Mouse (Mus musculus): Measurements from ENCODE around the gene Nsun4. TPM values are rescaled to one million over a fixed set of nuclear protein-coding genes. Genes with fewer than 3 reads are reported as not detected.
A peak's percentile ranks its signal among the peaks of the same experiment; 100 is the strongest.

Gene Nsun4
- polyA plus RNA-seq, 1 experiment from 2014 or later: 11.9 TPM

DNA sequence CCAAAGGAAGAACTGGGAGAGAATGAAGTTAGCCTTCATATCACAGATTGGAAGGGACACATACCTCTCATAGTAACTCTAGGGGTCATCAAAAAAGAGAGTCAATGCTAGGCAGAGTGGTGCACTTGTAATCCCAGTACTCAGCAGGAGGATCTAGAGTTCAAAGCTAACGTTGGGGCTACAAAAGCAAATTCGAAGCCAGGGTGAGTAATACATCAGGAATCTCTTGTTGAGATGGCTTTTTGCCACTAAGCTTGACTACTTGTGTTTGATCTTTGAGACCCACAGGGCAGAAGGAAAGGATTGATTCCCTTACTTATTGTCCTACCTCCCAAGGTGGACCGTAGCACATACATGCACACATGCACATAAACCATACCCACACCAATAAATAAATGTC, 4.5 kb downstream of the Nsun4 start:
- ATAC-seq: no peak
- Histone ChIP-seq H3K4me2 (ENCODE audit: low read length) (no peak overlapping the region), H3K27me3 (replicated peaks; ENCODE audit: control insufficient read depth, insufficient read depth, low read length) (no peaks in the 10 kb centered on the region), H3K27ac (ENCODE audit: low read depth, low read length) (no peak overlapping the region), H3K36me3 (ENCODE audit: control insufficient read depth, insufficient read depth, low read length) (no peaks in the 10 kb centered on the region), H3K9ac (ENCODE audit: low read depth, low read length) (no peak overlapping the region), H3K9me3 (ENCODE audit: control insufficient read depth, low read length) (no peaks in the 10 kb centered on the region), H3K4me3 (ENCODE audit: low read length) (no peak overlapping the region), H3K4me1 (ENCODE audit: control insufficient read depth, insufficient read depth, low read depth, low read length) (peaks cover 8% of the 10 kb centered on the region; the same call in 1 of the 2 replicates)
- 83% methylated on average over 3 of the region's 3 CpGs for WGBS

- WGBS: 81% methylated on average over 7 of the region's 7 CpGs
- no peak for ATAC-seq
- Histone ChIP-seq H3K27me3 (replicated peaks; ENCODE audit: control insufficient read depth, insufficient read depth, low read length) (no peaks in the 10 kb centered on the region), H3K9ac (ENCODE audit: low read depth, low read length) (no peak overlapping the region), H3K4me3 (ENCODE audit: low read length) (no peak overlapping the region), H3K27ac (ENCODE audit: low read depth, low read length) (no peak overlapping the region), H3K4me1 (ENCODE audit: control insufficient read depth, insufficient read depth, low read depth, low read length) (peaks cover 7% of the 10 kb centered on the region; the same call in 1 of the 2 replicates), H3K36me3 (ENCODE audit: control insufficient read depth, insufficient read depth, low read length) (no peaks in the 10 kb centered on the region), H3K9me3 (ENCODE audit: control insufficient read depth, low read length) (no peaks in the 10 kb centered on the region), H3K4me2 (ENCODE audit: low read length) (no peak overlapping the region)
Measured at GRCm38 (mm10) chr4:116048130-116048920, 5.4 kb downstream of the Nsun4 start.

GRCm38 (mm10) chr4:116047681-116048080, 6.0 kb downstream of the Nsun4 start:
- no peak overlapping the region for H3K4me2 ChIP-seq (ENCODE audit: low read length)
- WGBS: 94% methylated on average over 1 of the region's 1 CpGs
- no peaks in the 10 kb centered on the region for H3K27me3 ChIP-seq (replicated peaks; ENCODE audit: control insufficient read depth, insufficient read depth, low read length)
- peaks cover 3% of the 10 kb centered on the region; the same call in 1 of the 2 replicates for H3K4me1 ChIP-seq (ENCODE audit: control insufficient read depth, insufficient read depth, low read depth, low read length)
- H3K9me3 ChIP-seq (ENCODE audit: control insufficient read depth, low read length): no peaks in the 10 kb centered on the region
- ATAC-seq: no peak
- H3K27ac ChIP-seq (ENCODE audit: low read depth, low read length): no peak overlapping the region
- H3K36me3 ChIP-seq (ENCODE audit: control insufficient read depth, insufficient read depth, low read length): no peaks in the 10 kb centered on the region
- H3K4me3 ChIP-seq (ENCODE audit: low read length): no peak overlapping the region
- no peak overlapping the region for H3K9ac ChIP-seq (ENCODE audit: low read depth, low read length)

- no peaks in the 10 kb centered on the region for H3K36me3 ChIP-seq (ENCODE audit: control insufficient read depth, insufficient read depth, low read length)
- H3K27me3 ChIP-seq (replicated peaks; ENCODE audit: control insufficient read depth, insufficient read depth, low read length): no peaks in the 10 kb centered on the region
- no peak overlapping the region for H3K4me3 ChIP-seq (ENCODE audit: low read length)
- no peak overlapping the region for H3K9ac ChIP-seq (ENCODE audit: low read depth, low read length)
- no peak for ATAC-seq
- 98% methylated on average over 2 of the region's 2 CpGs for WGBS
- no peaks in the 10 kb centered on the region for H3K9me3 ChIP-seq (ENCODE audit: control insufficient read depth, low read length)
- H3K4me1 ChIP-seq (ENCODE audit: control insufficient read depth, insufficient read depth, low read depth, low read length): no peaks in the 10 kb centered on the region
- no peak overlapping the region for H3K4me2 ChIP-seq (ENCODE audit: low read length)
- no peak overlapping the region for H3K27ac ChIP-seq (ENCODE audit: low read depth, low read length)
Measured at GRCm38 (mm10) chr4:116046604-116047003, 7.1 kb downstream of the Nsun4 start.

DNA sequence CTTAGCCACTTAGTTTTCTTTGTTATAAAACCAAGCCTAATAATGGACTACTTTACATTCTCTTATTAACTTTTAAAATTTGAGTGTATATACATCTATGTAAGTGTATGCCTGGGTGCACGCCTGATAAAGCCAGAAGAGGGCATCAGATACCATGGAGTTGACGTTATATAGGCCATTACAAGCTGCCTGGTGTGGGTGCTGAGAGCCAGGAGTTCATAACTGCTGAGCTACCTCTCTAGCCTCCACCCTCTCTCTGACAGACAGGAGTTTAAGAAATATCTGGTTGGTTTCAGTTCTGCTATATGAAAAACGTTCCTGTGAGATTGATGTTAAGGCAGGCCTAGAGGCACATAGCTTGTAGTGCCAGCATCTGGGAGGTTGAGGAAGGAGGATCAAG, 11.5 kb downstream of the Nsun4 start:
- whole genome bisulfite sequencing: 85% methylated on average over 3 of the region's 3 CpGs
- ATAC-seq: no peak
- Histone ChIP-seq H3K4me3 (ENCODE audit: low read length) (no peak overlapping the region), H3K27ac (ENCODE audit: low read depth, low read length) (no peak overlapping the region), H3K9ac (ENCODE audit: low read depth, low read length) (no peak overlapping the region), H3K36me3 (ENCODE audit: control insufficient read depth, insufficient read depth, low read length) (no peaks in the 10 kb centered on the region), H3K27me3 (replicated peaks; ENCODE audit: control insufficient read depth, insufficient read depth, low read length) (no peaks in the 10 kb centered on the region), H3K4me1 (ENCODE audit: control insufficient read depth, insufficient read depth, low read depth, low read length) (no peaks in the 10 kb centered on the region), H3K4me2 (ENCODE audit: low read length) (no peak overlapping the region), H3K9me3 (ENCODE audit: control insufficient read depth, low read length) (no peaks in the 10 kb centered on the region)

DNA sequence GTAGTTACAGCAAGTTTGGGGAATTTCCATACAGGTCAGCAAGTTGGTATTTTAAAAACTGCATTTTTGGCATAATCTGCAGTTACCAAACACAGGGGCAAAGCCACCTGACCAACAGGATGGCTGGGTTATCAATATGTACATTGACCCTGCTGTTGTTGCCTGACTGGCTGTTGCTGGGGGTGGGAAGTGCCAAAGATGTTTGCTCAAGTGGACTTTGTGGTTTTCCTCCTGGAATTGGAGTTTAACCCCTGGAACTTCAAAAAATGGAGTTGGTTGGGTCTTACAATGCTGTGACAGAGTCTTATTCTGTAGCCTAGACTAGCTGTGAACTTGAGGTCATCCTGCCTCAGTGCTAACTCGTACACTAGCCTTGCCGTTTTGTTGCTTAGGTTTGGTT, 13.2 kb downstream of the Nsun4 start:
- Histone ChIP-seq H3K27me3 (replicated peaks; ENCODE audit: control insufficient read depth, insufficient read depth, low read length) (no peaks in the 10 kb centered on the region), H3K9me3 (ENCODE audit: control insufficient read depth, low read length) (no peaks in the 10 kb centered on the region), H3K4me2 (ENCODE audit: low read length) (no peak overlapping the region), H3K9ac (ENCODE audit: low read depth, low read length) (no peak overlapping the region), H3K36me3 (ENCODE audit: control insufficient read depth, insufficient read depth, low read length) (no peaks in the 10 kb centered on the region), H3K4me3 (ENCODE audit: low read length) (no peak overlapping the region), H3K4me1 (ENCODE audit: control insufficient read depth, insufficient read depth, low read depth, low read length) (no peaks in the 10 kb centered on the region), H3K27ac (ENCODE audit: low read depth, low read length) (no peak overlapping the region)
- ATAC-seq: no peak
- 89% methylated on average over 2 of the region's 2 CpGs for WGBS

DNA sequence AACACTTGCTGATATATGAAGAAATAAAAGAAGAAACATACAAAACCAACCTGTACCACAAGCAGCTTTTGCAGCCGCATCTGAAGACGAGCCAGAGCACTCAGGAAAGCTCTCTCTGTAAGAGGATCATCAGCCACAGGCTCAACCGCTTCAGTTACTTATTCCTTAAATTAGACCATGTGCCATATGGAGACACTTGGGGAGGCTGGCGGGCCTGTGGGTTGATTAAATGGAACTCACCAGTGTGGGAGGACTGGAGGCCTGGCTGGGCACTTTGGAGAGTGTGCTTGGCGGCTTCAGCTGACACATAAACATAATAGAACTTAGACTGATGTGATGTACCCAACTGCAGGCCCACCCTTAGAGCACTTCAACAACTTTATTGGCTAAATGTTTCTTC, 20.3 kb downstream of the Nsun4 start:
- Histone ChIP-seq H3K9me3 (ENCODE audit: control insufficient read depth, low read length) (no peaks in the 10 kb centered on the region), H3K27me3 (replicated peaks; ENCODE audit: control insufficient read depth, insufficient read depth, low read length) (no peaks in the 10 kb centered on the region), H3K9ac (ENCODE audit: low read depth, low read length) (no peak overlapping the region), H3K27ac (ENCODE audit: low read depth, low read length) (no peak overlapping the region), H3K4me1 (ENCODE audit: control insufficient read depth, insufficient read depth, low read depth, low read length) (no peaks in the 10 kb centered on the region), H3K4me2 (ENCODE audit: low read length) (no peak overlapping the region), H3K4me3 (ENCODE audit: low read length) (no peak overlapping the region), H3K36me3 (ENCODE audit: control insufficient read depth, insufficient read depth, low read length) (no peaks in the 10 kb centered on the region)
- no peak for ATAC-seq
- WGBS: 92% methylated on average over 5 of the region's 5 CpGs

- Histone ChIP-seq H3K36me3 (ENCODE audit: control insufficient read depth, insufficient read depth, low read length) (no peaks in the 10 kb centered on the region), H3K27ac (ENCODE audit: low read depth, low read length) (no peak overlapping the region), H3K9me3 (ENCODE audit: control insufficient read depth, low read length) (no peaks in the 10 kb centered on the region), H3K4me2 (ENCODE audit: low read length) (no peak overlapping the region), H3K4me3 (ENCODE audit: low read length) (no peak overlapping the region), H3K27me3 (replicated peaks; ENCODE audit: control insufficient read depth, insufficient read depth, low read length) (no peaks in the 10 kb centered on the region), H3K9ac (ENCODE audit: low read depth, low read length) (no peak overlapping the region), H3K4me1 (ENCODE audit: control insufficient read depth, insufficient read depth, low read depth, low read length) (no peaks in the 10 kb centered on the region)
- no peak for ATAC-seq
- WGBS: 92% methylated on average over 9 of the region's 9 CpGs
Measured at GRCm38 (mm10) chr4:116032906-116033305, 20.8 kb downstream of the Nsun4 start.

GRCm38 (mm10) chr4:116017902-116018746, 35.6 kb downstream of the Nsun4 start, which contains the start of gene Faah:
Faah (minus strand) TSS chr4:116017926.
- 7% methylated on average over 18 of the region's 18 CpGs for WGBS
- Histone ChIP-seq H3K27me3 (replicated peaks; ENCODE audit: control insufficient read depth, insufficient read depth, low read length) (peaks cover 7% of the 10 kb centered on the region), H3K9me3 (ENCODE audit: control insufficient read depth, low read length) (no peaks in the 10 kb centered on the region), H3K36me3 (ENCODE audit: control insufficient read depth, insufficient read depth, low read length) (no peaks in the 10 kb centered on the region), H3K4me2 (ENCODE audit: low read length) (peak within 1 kb of the TSS; percentile 95), H3K4me1 (ENCODE audit: control insufficient read depth, insufficient read depth, low read depth, low read length) (peaks cover 4% of the 10 kb centered on the region), H3K9ac (ENCODE audit: low read depth, low read length) (peak within 1 kb of the TSS; percentile 89), H3K4me3 (ENCODE audit: low read length) (peak within 1 kb of the TSS; percentile 82), H3K27ac (ENCODE audit: low read depth, low read length) (peak within 1 kb of the TSS; percentile 80)
- no peak; the same call in 1 of the 2 replicates for ATAC-seq

All from hindbrain, embryonic 16.5 days (tissue).